In genomic region chr2:151008517-151008932, GRCm38 (mm10) we compare ENCODE assay signal across 8 mouse cellular contexts. TPM values are rescaled to one million over a fixed set of nuclear protein-coding genes. Genes with fewer than 3 reads are reported as not detected.
DNase-seq lines count a peak whose midpoint lies in the region; ATAC-seq lines count a peak whose summit lies in the region.

No protein-coding gene starts in this region.

- no peaks in the 10 kb centered on the region for H3K27me3 ChIP-seq in kidney, embryonic 14.5 days (ENCODE audit: control insufficient read depth, insufficient read depth, low read length)
- H3K27me3 ChIP-seq in forebrain, embryonic 11.5 days (ENCODE audit: control insufficient read depth, insufficient read depth, low read length), result no peaks in the 10 kb centered on the region
- H3K27me3 ChIP-seq in limb, embryonic 15.5 days, result no peaks in the 10 kb centered on the region
- peaks cover 4% of the 10 kb centered on the region; the same call in 1 of the 2 replicates for H3K27me3 ChIP-seq in splenic B cell, adult 2 months (ENCODE audit: control insufficient read depth, insufficient read depth, low read length, poor library complexity, severe bottlenecking)

- WGBS in kidney, embryonic 14.5 days, result under 1% methylated on average over 21 of the region's 21 CpGs
- WGBS in forebrain, embryonic 11.5 days, result 0% methylated on average over 21 of the region's 21 CpGs
- WGBS in limb, embryonic 15.5 days, result under 1% methylated on average over 21 of the region's 21 CpGs

- DNase-seq in kidney, adult 18-20 months, result no peak
- DNase-seq in NIH3T3 (ENCODE audit: low read depth), result peak; percentile 28
- no peak for DNase-seq in forebrain, embryonic 11.5 days (ENCODE audit: low spot score)
- DNase-seq in splenic B cell, adult 2 months (ENCODE audit: low read depth, low spot score), result peak; percentile 5
- DNase-seq in cerebellum, adult 18-20 months, result no peak
- no peak for DNase-seq in kidney, adult 8-10 months

- peak overlapping the region; percentile 92 for H3K4me2 ChIP-seq in kidney, embryonic 14.5 days (replicated peaks; ENCODE audit: low read depth, low read length)
- peak overlapping the region; percentile 74 for H3K4me2 ChIP-seq in forebrain, embryonic 11.5 days (ENCODE audit: low read depth, low read length, severe bottlenecking)
- H3K4me2 ChIP-seq in limb, embryonic 15.5 days, result peak overlapping the region; percentile 88

- peak; percentile 58 for ATAC-seq in kidney, embryonic 14.5 days (ENCODE audit: low FRiP score, low TSS enrichment)
- ATAC-seq in forebrain, embryonic 11.5 days (replicated peaks; ENCODE audit: low FRiP score), result peak; percentile 47
- no peak for ATAC-seq in limb, embryonic 15.5 days (ENCODE audit: insufficient number of reproducible peaks, low FRiP score, low TSS enrichment, low read depth)

- peak overlapping the region; percentile 77 for H3K9ac ChIP-seq in kidney, embryonic 14.5 days (ENCODE audit: low read depth, low read length)
- peak overlapping the region; percentile 87 for H3K9ac ChIP-seq in forebrain, embryonic 11.5 days (ENCODE audit: low read length)
- peak overlapping the region; percentile 63 for H3K9ac ChIP-seq in limb, embryonic 15.5 days

- H3K36me3 ChIP-seq in kidney, embryonic 14.5 days (ENCODE audit: control insufficient read depth, insufficient read depth, low read length), result no peaks in the 10 kb centered on the region
- no peaks in the 10 kb centered on the region for H3K36me3 ChIP-seq in forebrain, embryonic 11.5 days (ENCODE audit: control insufficient read depth, insufficient read depth, low read length)
- H3K36me3 ChIP-seq in limb, embryonic 15.5 days, result no peaks in the 10 kb centered on the region
- H3K36me3 ChIP-seq in splenic B cell, adult 2 months (ENCODE audit: control insufficient read depth, insufficient read depth, low read length, poor library complexity, severe bottlenecking), result no peaks in the 10 kb centered on the region

- peaks cover 3% of the 10 kb centered on the region; the same call in 1 of the 2 replicates for H3K4me1 ChIP-seq in kidney, embryonic 14.5 days (ENCODE audit: control insufficient read depth, insufficient read depth, low read length)
- no peaks in the 10 kb centered on the region for H3K4me1 ChIP-seq in forebrain, embryonic 11.5 days (replicated peaks; ENCODE audit: control insufficient read depth, insufficient read depth, low read length)
- peaks cover 9% of the 10 kb centered on the region; the same call in 1 of the 2 replicates for H3K4me1 ChIP-seq in limb, embryonic 15.5 days

- no peak overlapping the region; the same call in 1 of the 2 replicates for H3K27ac ChIP-seq in kidney, embryonic 14.5 days (ENCODE audit: low read depth, low read length)
- H3K27ac ChIP-seq in forebrain, embryonic 11.5 days (ENCODE audit: low read depth, low read length), result no peak overlapping the region
- H3K27ac ChIP-seq in limb, embryonic 15.5 days, result peak overlapping the region; percentile 68; the same call in 1 of the 2 replicates

- H3K9me3 ChIP-seq in kidney, embryonic 14.5 days (ENCODE audit: control insufficient read depth, low read length), result no peaks in the 10 kb centered on the region
- H3K9me3 ChIP-seq in forebrain, embryonic 11.5 days (ENCODE audit: control insufficient read depth, low read length), result no peaks in the 10 kb centered on the region
- H3K9me3 ChIP-seq in limb, embryonic 15.5 days, result no peaks in the 10 kb centered on the region

- H3K4me3 ChIP-seq in kidney, embryonic 14.5 days (ENCODE audit: low read length), result peak overlapping the region; percentile 75
- H3K4me3 ChIP-seq in forebrain, embryonic 11.5 days (ENCODE audit: low read depth, low read length), result peak overlapping the region; percentile 68
- H3K4me3 ChIP-seq in limb, embryonic 15.5 days, result peak overlapping the region; percentile 71

RNA-seq across cellular contexts. Expression of gene Ninl, which starts 30.7 kb away (rescaled TPM):
- polyA plus RNA-seq in kidney, embryonic 14.5 days (2014; fragmentation: Nextera tagmentation; extraction: Ambion mirVana), result 8.9 and 16.2 TPM in 2 replicates
- polyA plus RNA-seq in forebrain, embryonic 11.5 days (2014; fragmentation: Nextera tagmentation; extraction: Ambion mirVana), result 26.7 and 28.7 TPM in 2 replicates
- 5.7 and 6.1 TPM in 2 replicates for polyA plus RNA-seq in limb, embryonic 15.5 days (2015; fragmentation: Nextera tagmentation; extraction: Ambion mirVana)

RNA-seq across cellular contexts. Expression of gene Nanp, which starts 30.7 kb away (rescaled TPM):
- polyA plus RNA-seq in kidney, embryonic 14.5 days (2014; fragmentation: Nextera tagmentation; extraction: Ambion mirVana), result 51.5 and 56.2 TPM in 2 replicates
- 46.5 and 51.9 TPM in 2 replicates for polyA plus RNA-seq in forebrain, embryonic 11.5 days (2014; fragmentation: Nextera tagmentation; extraction: Ambion mirVana)
- polyA plus RNA-seq in limb, embryonic 15.5 days (2015; fragmentation: Nextera tagmentation; extraction: Ambion mirVana), result 43.8 and 45.2 TPM in 2 replicates

Comparison
In these comparisons a context has a peak if more than half of its experiments do, and no peak if none do; other contexts are left out.
1. DNase-seq: peak in NIH3T3 (single experiment) and splenic B cell, adult 2 months (single experiment); none in kidney, adult 18-20 months (single experiment), forebrain, embryonic 11.5 days (single experiment), cerebellum, adult 18-20 months (0 of 2) and kidney, adult 8-10 months (0 of 2).
2. Peak in every context shown above with its lines, with median percentiles within 50 percentile points of each other: H3K4me2 ChIP-seq, H3K4me3 ChIP-seq and H3K9ac ChIP-seq.